Mouse (Mus musculus) heart, embryonic 14.5 days (tissue): ENCODE measurements around the gene Selenop. TPM values are rescaled to one million over a fixed set of nuclear protein-coding genes. Genes with fewer than 3 reads are reported as not detected.
"Not testable (repeated sequence)": the region's sequence is repeated elsewhere in the genome, so short reads cannot be mapped to it uniquely, and the experiment has no call there.

Source experiments
- ATAC-seq: fragments of 200-750 bp; cut with Nextera tagmentation; 2 replicates; pipeline ENCODE4 v1.8.0; 2017; ENCODE audit warnings: low read depth, moderate TSS enrichment; ENCODE audit not compliant: insufficient number of reproducible peaks, insufficient read depth, low FRiP score
- H3K27ac ChIP-seq, 2 experiments: fragments of 200-500 bp in 1 of 2; fragments of 300-500 bp in 1 of 2; sonication (generic) in 1 of 2; replicated peaks in 1 of 2; 2 replicates each; pipeline ENCODE4 v1.5.1; 2012 to 2014; ENCODE audit warnings: low read depth in 2 of 2, low read length in 2 of 2, control low read depth in 1 of 2, mild to moderate bottlenecking in 1 of 2, mixed read lengths in 1 of 2; ENCODE audit not compliant: control insufficient read depth in 1 of 2, insufficient read depth in 1 of 2
- H3K27me3 ChIP-seq: fragments of 300-500 bp; sonication (generic); 2 replicates; pipeline ENCODE4 v1.6.1; 2014; ENCODE audit warnings: mild to moderate bottlenecking, low read length, control low read depth; ENCODE audit not compliant: control insufficient read depth, insufficient read depth
- H3K36me3 ChIP-seq: fragments of 300-500 bp; sonication (generic); 2 replicates; pipeline ENCODE4 v1.6.1; 2014; ENCODE audit warnings: mild to moderate bottlenecking, control low read depth, low read length, mixed read lengths; ENCODE audit not compliant: control insufficient read depth, insufficient read depth
- H3K4me1 ChIP-seq, 2 experiments: fragments of 200-500 bp in 1 of 2; fragments of 300-500 bp in 1 of 2; sonication (generic) in 1 of 2; 2 replicates each; pipeline ENCODE4 v1.6.1; 2012 to 2014; ENCODE audit warnings: low read length in 2 of 2, control low read depth in 1 of 2, mixed read lengths in 1 of 2; ENCODE audit not compliant: control insufficient read depth in 2 of 2, insufficient read depth in 2 of 2
- H3K4me2 ChIP-seq: fragments of 300-500 bp; sonication (generic); 2 replicates; pipeline ENCODE4 v1.6.1; 2014; ENCODE audit warnings: mild to moderate bottlenecking, low read length
- H3K4me3 ChIP-seq, 2 experiments: fragments of 200-500 bp in 1 of 2; fragments of 300-500 bp in 1 of 2; sonication (generic) in 1 of 2; 2 replicates each; pipeline ENCODE4 v1.5.1; 2012 to 2014; ENCODE audit warnings: low read length in 2 of 2, mild to moderate bottlenecking in 2 of 2, control low read depth in 1 of 2, low read depth in 1 of 2, moderate library complexity in 1 of 2; ENCODE audit not compliant: control insufficient read depth in 1 of 2, insufficient read depth in 1 of 2
- H3K9ac ChIP-seq: fragments of 300-500 bp; sonication (generic); 2 replicates; pipeline ENCODE4 v1.6.1; 2014; ENCODE audit warnings: mild to moderate bottlenecking, low read length
- H3K9me3 ChIP-seq: fragments of 300-500 bp; sonication (generic); 2 replicates; pipeline ENCODE4 v1.6.1; 2016; ENCODE audit warnings: low read length, control low read depth; ENCODE audit not compliant: control insufficient read depth
- WGBS: fragments of 180-500 bp; shearing (Covaris S2); extraction: QIAGEN DNeasy Blood & Tissue Kit; methylation state at CpG from one replicate; pipeline ENCODE4 v1.1.7; 2014; 5-methylcytosine and 5-hydroxymethylcytosine counted together
- polyA plus RNA-seq: library from polyadenylated mRNA; unstranded; fragments of >200 nt; fragmentation: Nextera tagmentation; extraction: Ambion mirVana; gene quantifications from 2 replicates; pipeline ENCODE4 v1.2.1, GENCODE M21; 2014

The Selenop gene
- polyA plus RNA-seq: 178 and 180 TPM in 2 replicates

- ATAC-seq: no peak
- Histone ChIP-seq H3K4me2 (no peak within 1 kb of the TSS), H3K27me3 (no peaks in the 10 kb centered on the region), H3K27ac (no peak within 1 kb of the TSS), H3K4me3 (no peak within 1 kb of the TSS), H3K9me3 (no peaks in the 10 kb centered on the region), H3K36me3 (no peaks in the 10 kb centered on the region), H3K4me1 (peaks cover 2 to 6% of the 10 kb centered on the region in 2 experiments; a peak in 1 of 4 replicates), H3K9ac (no peak within 1 kb of the TSS)
- 85% methylated on average over 6 of the region's 6 CpGs for WGBS
These were observed at the start of gene Selenop for GRCm38 (mm10) chr15:3268247-3268646. Selenop (plus strand) TSS chr15:3268547.

- not testable (repeated sequence) for H3K9ac ChIP-seq, H3K27me3 ChIP-seq, ATAC-seq, H3K27ac ChIP-seq, H3K36me3 ChIP-seq, H3K4me1 ChIP-seq, H3K9me3 ChIP-seq, H3K4me3 ChIP-seq, H3K4me2 ChIP-seq
- WGBS: 89% methylated on average over 4 of the region's 4 CpGs
These were observed 49.7 kb upstream of the Selenop start for GRCm38 (mm10) chr15:3218668-3219067.

- no peak overlapping the region for H3K27ac ChIP-seq
- H3K9ac ChIP-seq: no peak overlapping the region
- no peak overlapping the region for H3K4me3 ChIP-seq
- H3K4me1 ChIP-seq: peaks cover 0 to 5% of the 10 kb centered on the region in 2 experiments; a peak in 2 of 4 replicates
- no peaks in the 10 kb centered on the region for H3K36me3 ChIP-seq
- WGBS: 89% methylated on average over 5 of the region's 5 CpGs
- H3K9me3 ChIP-seq: no peaks in the 10 kb centered on the region
- H3K4me2 ChIP-seq: no peak overlapping the region
- H3K27me3 ChIP-seq: no peaks in the 10 kb centered on the region
- no peak for ATAC-seq
These were observed 45.4 kb upstream of the Selenop start for GRCm38 (mm10) chr15:3222803-3223437.

DNA sequence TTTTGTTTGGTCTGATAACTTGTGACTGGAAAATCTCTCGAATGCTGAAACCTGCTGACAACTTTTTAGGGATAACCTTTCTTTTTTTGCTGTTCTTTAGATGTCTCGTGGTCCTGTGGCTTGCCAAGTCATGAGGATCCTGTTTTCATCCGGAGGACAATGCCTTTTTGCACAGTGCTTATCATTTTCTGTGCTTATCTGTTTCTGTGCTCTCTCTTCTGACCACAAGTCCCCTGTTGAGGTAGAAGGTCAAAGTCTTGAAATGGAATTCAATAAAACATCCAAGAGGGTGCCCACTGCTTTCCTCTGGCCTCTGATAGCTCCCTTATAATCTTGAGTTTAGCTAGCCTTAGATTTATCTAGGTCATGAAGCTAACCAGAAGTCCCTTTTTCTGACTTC lies 41.8 kb upstream of the Selenop start:
- Histone ChIP-seq H3K9ac (no peak overlapping the region), H3K27ac (no peak overlapping the region), H3K9me3 (no peaks in the 10 kb centered on the region), H3K36me3 (no peaks in the 10 kb centered on the region), H3K4me1 (peaks cover 3 to 15% of the 10 kb centered on the region in 2 experiments), H3K4me2 (no peak overlapping the region), H3K4me3 (no peak overlapping the region), H3K27me3 (no peaks in the 10 kb centered on the region)
- ATAC-seq: no peak
- 41% methylated on average over 3 of the region's 3 CpGs for whole genome bisulfite sequencing

DNA sequence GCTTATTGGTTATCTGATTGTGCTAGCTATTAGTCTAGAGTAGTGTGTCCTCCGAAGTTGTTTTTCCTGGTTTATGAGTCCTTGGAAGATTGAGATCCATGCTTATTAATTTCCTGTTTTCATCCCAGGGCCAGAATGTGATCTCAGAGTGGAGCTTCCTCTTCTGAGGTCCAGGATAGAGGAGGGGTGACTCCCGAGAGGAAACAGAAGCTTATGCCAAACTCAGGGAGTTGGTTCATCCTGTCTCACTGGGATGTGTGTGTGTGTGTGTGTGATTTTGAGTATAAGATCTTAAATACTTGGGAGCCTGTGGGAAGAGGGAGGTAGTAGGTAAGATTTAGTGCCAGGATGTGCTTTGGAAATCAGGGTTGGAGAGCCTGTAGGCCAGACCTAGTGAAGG lies 40.2 kb upstream of the Selenop start:
- H3K4me3 ChIP-seq: no peak overlapping the region
- H3K9me3 ChIP-seq: no peaks in the 10 kb centered on the region
- no peak for ATAC-seq
- H3K9ac ChIP-seq: no peak overlapping the region
- 56% methylated on average over 2 of the region's 2 CpGs for whole genome bisulfite sequencing
- H3K4me1 ChIP-seq: peaks cover 5 to 15% of the 10 kb centered on the region in 2 experiments
- no peak overlapping the region for H3K4me2 ChIP-seq
- H3K27me3 ChIP-seq: no peaks in the 10 kb centered on the region
- H3K27ac ChIP-seq: no peak overlapping the region
- H3K36me3 ChIP-seq: no peaks in the 10 kb centered on the region

DNA sequence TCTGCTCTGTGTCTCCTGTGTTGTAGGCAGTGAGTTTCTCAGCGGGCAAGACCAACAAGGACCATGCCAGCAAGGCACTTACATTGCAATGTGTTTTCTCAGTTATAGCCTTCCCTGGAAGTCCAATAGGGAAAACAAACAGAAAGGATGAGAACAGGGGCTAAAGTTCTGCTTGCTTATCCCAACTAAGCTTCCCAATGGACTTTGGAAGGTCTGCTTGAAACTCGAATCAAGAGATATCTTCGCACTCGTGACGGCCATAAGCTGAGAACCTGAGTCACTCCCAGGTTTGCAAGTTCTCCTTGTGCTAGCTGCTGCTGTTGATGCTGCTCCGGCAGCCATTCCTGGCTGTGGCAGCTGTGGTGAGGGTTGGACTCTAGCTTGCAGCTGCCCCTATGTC lies 39.4 kb upstream of the Selenop start:
- Histone ChIP-seq H3K27ac (no peak overlapping the region), H3K9ac (no peak overlapping the region), H3K36me3 (no peaks in the 10 kb centered on the region), H3K9me3 (no peaks in the 10 kb centered on the region), H3K4me1 (peaks cover 5 to 15% of the 10 kb centered on the region in 2 experiments), H3K4me3 (no peak overlapping the region), H3K27me3 (no peaks in the 10 kb centered on the region), H3K4me2 (no peak overlapping the region)
- ATAC-seq: no peak
- 82% methylated on average over 6 of the region's 6 CpGs for WGBS

DNA sequence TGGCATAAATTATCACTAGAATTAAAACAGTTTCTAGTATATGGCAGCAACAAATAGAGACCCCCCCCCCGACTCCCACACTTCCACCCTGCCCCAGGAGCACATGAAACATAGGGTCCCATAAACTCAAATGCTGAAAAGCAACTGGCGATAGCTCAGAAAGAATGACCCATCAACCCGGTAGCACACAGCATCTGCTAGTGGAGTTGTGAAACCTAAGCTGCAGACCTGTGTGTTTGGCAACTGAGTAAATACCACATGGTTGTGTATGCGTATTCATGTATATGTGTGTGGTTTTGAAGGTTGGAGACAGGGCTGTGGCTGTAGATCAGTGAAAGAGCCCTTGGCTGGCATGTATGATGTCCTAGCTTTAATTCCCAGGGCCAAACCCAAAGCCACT lies 37.3 kb upstream of the Selenop start:
- H3K9me3 ChIP-seq: no peaks in the 10 kb centered on the region
- peaks cover 5 to 15% of the 10 kb centered on the region in 2 experiments for H3K4me1 ChIP-seq
- no peak overlapping the region for H3K4me3 ChIP-seq
- H3K27me3 ChIP-seq: no peaks in the 10 kb centered on the region
- no peak overlapping the region for H3K4me2 ChIP-seq
- 85% methylated on average over 4 of the region's 4 CpGs for WGBS
- no peaks in the 10 kb centered on the region for H3K36me3 ChIP-seq
- no peak overlapping the region for H3K27ac ChIP-seq
- no peak for ATAC-seq
- H3K9ac ChIP-seq: no peak overlapping the region
